Mouse (Mus musculus): ENCODE data around the gene Nosip. TPM values are rescaled to one million over a fixed set of nuclear protein-coding genes. Genes with fewer than 3 reads are reported as not detected.
A peak's percentile ranks its signal among the peaks of the same experiment; 100 is the strongest.

Gene Nosip
- polyA plus RNA-seq, 1 experiment from 2014 or later = 65.7 TPM

DNA sequence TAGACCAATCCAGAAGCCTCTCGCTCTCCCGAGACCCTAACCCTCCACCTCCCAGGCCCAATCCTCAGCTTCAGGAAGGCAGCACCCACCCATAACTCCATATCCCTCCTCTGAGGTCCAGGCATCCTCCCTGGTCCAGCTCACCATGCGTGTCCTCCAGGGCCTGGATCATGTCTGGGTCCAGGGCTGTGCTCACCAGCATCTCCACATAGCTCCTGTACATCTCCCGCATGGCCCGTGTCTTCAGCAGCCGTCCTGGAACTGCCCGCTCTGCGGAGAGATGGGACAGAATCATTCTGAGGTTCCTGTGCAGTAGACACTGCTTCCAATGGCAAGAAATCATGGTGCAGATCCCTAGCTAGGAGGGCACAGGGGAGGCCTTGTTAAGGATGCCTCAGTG, 31.4 kb upstream of the Nosip start:
- ATAC-seq = no peak
- H3K27me3 ChIP-seq (replicated peaks; ENCODE audit: control insufficient read depth, insufficient read depth, low read length) = no peaks in the 10 kb centered on the region
- no peak overlapping the region for H3K4me2 ChIP-seq (ENCODE audit: low read length)
- H3K4me3 ChIP-seq (replicated peaks; ENCODE audit: low read length) = no peak overlapping the region
- no peaks in the 10 kb centered on the region for H3K4me1 ChIP-seq (replicated peaks; ENCODE audit: control insufficient read depth, insufficient read depth, low read length)
- no peak overlapping the region for H3K9ac ChIP-seq (replicated peaks; ENCODE audit: low read depth, low read length)
- no peaks in the 10 kb centered on the region for H3K9me3 ChIP-seq (ENCODE audit: control insufficient read depth, low read length)
- H3K27ac ChIP-seq (ENCODE audit: low read length) = no peak overlapping the region
- H3K36me3 ChIP-seq (ENCODE audit: control insufficient read depth, insufficient read depth) = peaks cover 53% of the 10 kb centered on the region
- 94% methylated on average over 8 of the region's 8 CpGs for WGBS

GRCm38 (mm10) chr7:45033722-45034359, 28.4 kb upstream of the Nosip start:
- Histone ChIP-seq H3K36me3 (ENCODE audit: control insufficient read depth, insufficient read depth) (peaks cover 70% of the 10 kb centered on the region), H3K27ac (ENCODE audit: low read length) (no peak overlapping the region), H3K9ac (replicated peaks; ENCODE audit: low read depth, low read length) (no peak overlapping the region), H3K27me3 (replicated peaks; ENCODE audit: control insufficient read depth, insufficient read depth, low read length) (no peaks in the 10 kb centered on the region), H3K4me2 (ENCODE audit: low read length) (no peak overlapping the region), H3K4me1 (replicated peaks; ENCODE audit: control insufficient read depth, insufficient read depth, low read length) (no peaks in the 10 kb centered on the region), H3K4me3 (replicated peaks; ENCODE audit: low read length) (no peak overlapping the region), H3K9me3 (ENCODE audit: control insufficient read depth, low read length) (no peaks in the 10 kb centered on the region)
- WGBS = 91% methylated on average over 19 of the region's 19 CpGs
- no peak for ATAC-seq

DNA sequence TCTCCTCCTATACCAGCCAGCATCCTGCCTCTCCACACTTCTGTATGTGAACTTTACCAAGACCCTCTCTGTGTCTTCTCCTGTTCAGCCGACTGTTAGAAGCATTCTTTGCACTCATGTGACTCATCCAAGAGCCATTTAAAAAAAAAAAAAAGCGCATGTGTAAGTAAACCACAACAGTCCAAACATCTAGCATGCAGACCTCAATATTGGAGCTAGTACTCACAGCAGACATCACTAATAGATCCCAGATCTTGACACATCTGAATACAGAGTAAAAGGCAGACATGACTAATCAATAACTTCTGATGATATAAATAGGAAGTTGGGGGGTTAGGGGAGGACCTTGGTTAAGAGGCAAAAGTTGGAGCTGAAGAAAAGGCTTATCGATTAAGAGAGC, 26.6 kb upstream of the Nosip start:
- Histone ChIP-seq H3K36me3 (ENCODE audit: control insufficient read depth, insufficient read depth) (peaks cover 78% of the 10 kb centered on the region), H3K27me3 (replicated peaks; ENCODE audit: control insufficient read depth, insufficient read depth, low read length) (no peaks in the 10 kb centered on the region), H3K9ac (replicated peaks; ENCODE audit: low read depth, low read length) (no peak overlapping the region), H3K4me1 (replicated peaks; ENCODE audit: control insufficient read depth, insufficient read depth, low read length) (no peaks in the 10 kb centered on the region), H3K9me3 (ENCODE audit: control insufficient read depth, low read length) (no peaks in the 10 kb centered on the region), H3K27ac (ENCODE audit: low read length) (no peak overlapping the region), H3K4me3 (replicated peaks; ENCODE audit: low read length) (no peak overlapping the region), H3K4me2 (ENCODE audit: low read length) (no peak overlapping the region)
- WGBS = 93% methylated on average over 3 of the region's 3 CpGs
- ATAC-seq = no peak

GRCm38 (mm10) chr7:45036702-45037101, 25.5 kb upstream of the Nosip start:
- 91% methylated on average over 11 of the region's 11 CpGs for WGBS
- Histone ChIP-seq H3K9ac (replicated peaks; ENCODE audit: low read depth, low read length) (no peak overlapping the region), H3K9me3 (ENCODE audit: control insufficient read depth, low read length) (no peaks in the 10 kb centered on the region), H3K27me3 (replicated peaks; ENCODE audit: control insufficient read depth, insufficient read depth, low read length) (no peaks in the 10 kb centered on the region), H3K4me2 (ENCODE audit: low read length) (no peak overlapping the region), H3K4me3 (replicated peaks; ENCODE audit: low read length) (no peak overlapping the region), H3K27ac (ENCODE audit: low read length) (no peak overlapping the region), H3K4me1 (replicated peaks; ENCODE audit: control insufficient read depth, insufficient read depth, low read length) (no peaks in the 10 kb centered on the region), H3K36me3 (ENCODE audit: control insufficient read depth, insufficient read depth) (peaks cover 76% of the 10 kb centered on the region)
- no peak for ATAC-seq

DNA sequence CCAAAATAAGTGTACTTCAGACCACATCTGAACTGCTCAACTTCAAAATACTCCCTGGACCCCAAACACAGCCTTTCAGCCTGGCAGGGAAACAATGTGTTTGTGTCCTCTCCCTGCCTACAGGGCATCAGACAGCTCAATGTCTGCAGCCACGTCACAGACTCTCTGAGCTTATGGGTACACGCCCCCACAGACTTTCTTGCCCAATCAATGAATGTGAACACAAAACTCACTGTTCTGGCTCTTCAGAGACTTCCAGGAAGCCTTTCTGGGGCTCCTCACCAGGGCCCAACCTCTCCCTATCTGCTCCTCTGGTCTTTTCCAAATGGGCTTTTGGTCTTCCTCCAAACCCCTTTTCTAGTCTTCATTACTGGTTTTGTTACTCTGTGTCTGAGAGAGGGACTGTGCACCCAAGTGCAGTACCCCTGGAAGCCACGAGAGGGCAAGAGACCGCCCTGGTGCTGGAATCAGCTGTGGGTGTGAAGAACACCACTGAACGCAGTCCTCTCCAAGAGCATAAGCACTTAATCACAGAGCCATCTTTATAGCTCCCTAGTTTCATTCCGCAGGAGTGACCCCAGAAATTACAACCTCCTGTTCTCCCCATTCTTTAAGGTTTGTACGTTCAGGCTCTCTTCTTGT, 24.4 kb upstream of the Nosip start:
- no peaks in the 10 kb centered on the region for H3K9me3 ChIP-seq (ENCODE audit: control insufficient read depth, low read length)
- H3K4me2 ChIP-seq (ENCODE audit: low read length) = no peak overlapping the region

GRCm38 (mm10) chr7:45038411-45038810, 23.8 kb upstream of the Nosip start:
- Histone ChIP-seq H3K4me2 (ENCODE audit: low read length) (no peak overlapping the region), H3K27me3 (replicated peaks; ENCODE audit: control insufficient read depth, insufficient read depth, low read length) (no peaks in the 10 kb centered on the region), H3K4me3 (replicated peaks; ENCODE audit: low read length) (no peak overlapping the region), H3K9ac (replicated peaks; ENCODE audit: low read depth, low read length) (no peak overlapping the region), H3K4me1 (replicated peaks; ENCODE audit: control insufficient read depth, insufficient read depth, low read length) (no peaks in the 10 kb centered on the region), H3K9me3 (ENCODE audit: control insufficient read depth, low read length) (no peaks in the 10 kb centered on the region), H3K27ac (ENCODE audit: low read length) (no peak overlapping the region), H3K36me3 (ENCODE audit: control insufficient read depth, insufficient read depth) (peaks cover 75% of the 10 kb centered on the region)
- ATAC-seq = no peak
- 95% methylated on average over 9 of the region's 9 CpGs for WGBS

More for the DNA sequence above, 24.4 kb upstream of the Nosip start:
- peak; percentile 61; the same call in 1 of the 2 replicates for ATAC-seq
- Histone ChIP-seq H3K4me3 (replicated peaks; ENCODE audit: low read length) (no peak overlapping the region), H3K27me3 (replicated peaks; ENCODE audit: control insufficient read depth, insufficient read depth, low read length) (no peaks in the 10 kb centered on the region), H3K4me1 (replicated peaks; ENCODE audit: control insufficient read depth, insufficient read depth, low read length) (no peaks in the 10 kb centered on the region), H3K36me3 (ENCODE audit: control insufficient read depth, insufficient read depth) (peaks cover 77% of the 10 kb centered on the region), H3K27ac (ENCODE audit: low read length) (no peak overlapping the region), H3K9ac (replicated peaks; ENCODE audit: low read depth, low read length) (no peak overlapping the region)
- 71% methylated on average over 7 of the region's 7 CpGs for WGBS

- Histone ChIP-seq H3K36me3 (ENCODE audit: control insufficient read depth, insufficient read depth) (peaks cover 65% of the 10 kb centered on the region), H3K4me2 (ENCODE audit: low read length) (no peak overlapping the region), H3K4me1 (replicated peaks; ENCODE audit: control insufficient read depth, insufficient read depth, low read length) (no peaks in the 10 kb centered on the region), H3K9ac (replicated peaks; ENCODE audit: low read depth, low read length) (no peak overlapping the region), H3K27ac (ENCODE audit: low read length) (no peak overlapping the region), H3K27me3 (replicated peaks; ENCODE audit: control insufficient read depth, insufficient read depth, low read length) (no peaks in the 10 kb centered on the region), H3K9me3 (ENCODE audit: control insufficient read depth, low read length) (no peaks in the 10 kb centered on the region), H3K4me3 (replicated peaks; ENCODE audit: low read length) (no peak overlapping the region)
- ATAC-seq = no peak
- 94% methylated on average over 9 of the region's 9 CpGs for WGBS
Measured at GRCm38 (mm10) chr7:45040851-45041250, 21.4 kb upstream of the Nosip start.

- WGBS = 93% methylated on average over 14 of the region's 14 CpGs
- no peak overlapping the region for H3K9ac ChIP-seq (replicated peaks; ENCODE audit: low read depth, low read length)
- no peaks in the 10 kb centered on the region for H3K4me1 ChIP-seq (replicated peaks; ENCODE audit: control insufficient read depth, insufficient read depth, low read length)
- no peaks in the 10 kb centered on the region for H3K9me3 ChIP-seq (ENCODE audit: control insufficient read depth, low read length)
- ATAC-seq = no peak
- no peaks in the 10 kb centered on the region for H3K27me3 ChIP-seq (replicated peaks; ENCODE audit: control insufficient read depth, insufficient read depth, low read length)
- H3K36me3 ChIP-seq (ENCODE audit: control insufficient read depth, insufficient read depth) = peaks cover 61% of the 10 kb centered on the region
- no peak overlapping the region for H3K4me3 ChIP-seq (replicated peaks; ENCODE audit: low read length)
- H3K4me2 ChIP-seq (ENCODE audit: low read length) = no peak overlapping the region
- no peak overlapping the region for H3K27ac ChIP-seq (ENCODE audit: low read length)
Measured at GRCm38 (mm10) chr7:45043307-45043706, 18.9 kb upstream of the Nosip start.

DNA sequence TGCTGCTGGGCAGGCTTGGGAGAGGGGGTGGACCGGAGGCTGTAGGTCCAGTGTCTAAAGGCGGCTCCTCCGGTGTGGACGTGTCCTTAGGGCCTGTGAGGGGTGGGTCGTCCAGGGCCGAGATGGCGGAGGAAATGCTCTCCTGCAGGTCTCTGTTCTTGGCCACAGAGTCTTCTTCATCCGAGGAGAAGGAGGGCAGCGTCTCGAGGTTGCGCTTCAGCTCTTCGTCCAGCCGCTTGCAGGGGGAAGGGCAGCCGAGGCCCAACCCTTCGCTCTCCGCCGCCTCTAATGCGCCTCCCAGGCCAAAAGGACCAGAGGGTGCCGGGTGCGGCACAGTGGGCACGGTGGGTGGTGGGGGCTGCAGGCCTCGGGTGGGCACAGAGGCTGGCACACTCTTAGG, 16.5 kb upstream of the Nosip start:
- WGBS = 91% methylated on average over 22 of the region's 22 CpGs
- Histone ChIP-seq H3K27me3 (replicated peaks; ENCODE audit: control insufficient read depth, insufficient read depth, low read length) (no peaks in the 10 kb centered on the region), H3K9me3 (ENCODE audit: control insufficient read depth, low read length) (no peaks in the 10 kb centered on the region), H3K4me3 (replicated peaks; ENCODE audit: low read length) (no peak overlapping the region), H3K27ac (ENCODE audit: low read length) (no peak overlapping the region), H3K36me3 (ENCODE audit: control insufficient read depth, insufficient read depth) (peaks cover 58% of the 10 kb centered on the region), H3K9ac (replicated peaks; ENCODE audit: low read depth, low read length) (no peak overlapping the region), H3K4me2 (ENCODE audit: low read length) (no peak overlapping the region), H3K4me1 (replicated peaks; ENCODE audit: control insufficient read depth, insufficient read depth, low read length) (peaks cover 6% of the 10 kb centered on the region)
- ATAC-seq = no peak
